Mouse (Mus musculus): ENCODE measurements around the gene Grik4.

GRCm38 (mm10) chr9:42736697-42737335 lies 207.5 kb downstream of the Grik4 start:
- TF ChIP-seq CTCF (IDR thresholded peaks at IDR 0.05; ENCODE audit: borderline replicate concordance, insufficient read depth, low read length) (no peak), POLR2A (IDR thresholded peaks at IDR 0.05; ENCODE audit: low read depth, low read length) (no peak)

Measured in embryonic fibroblast, embryonic 13.5 days (primary cell).